Mouse (Mus musculus) stomach, embryonic 16.5 days (tissue): ENCODE results near the gene Trpv4. TPM values are rescaled to one million over a fixed set of nuclear protein-coding genes. Genes with fewer than 3 reads are reported as not detected.

Experiments used
- ATAC-seq: fragments of 200-750 bp; cut with Nextera tagmentation; 2 replicates; pipeline ENCODE4 v1.8.0; 2017; ENCODE audit warnings: moderate number of reproducible peaks, moderate TSS enrichment; ENCODE audit not compliant: insufficient read depth, low FRiP score
- H3K27ac ChIP-seq: fragments of 300-500 bp; sonication (generic); 2 replicates; pipeline ENCODE4 v1.5.1; 2014; ENCODE audit warnings: low read length
- H3K27me3 ChIP-seq: fragments of 300-500 bp; sonication (generic); 2 replicates; pipeline ENCODE4 v1.6.1; 2014; ENCODE audit warnings: low read length, control low read depth, mixed read lengths; ENCODE audit not compliant: control insufficient read depth, insufficient read depth
- H3K36me3 ChIP-seq: fragments of 300-500 bp; sonication (generic); 2 replicates; pipeline ENCODE4 v1.6.1; 2014; ENCODE audit warnings: low read length; ENCODE audit not compliant: control insufficient read depth, insufficient read depth
- H3K4me1 ChIP-seq: fragments of 300-500 bp; sonication (generic); 2 replicates; pipeline ENCODE4 v1.6.1; 2014; ENCODE audit warnings: low read length, control low read depth, mixed read lengths; ENCODE audit not compliant: control insufficient read depth, insufficient read depth
- H3K4me2 ChIP-seq: fragments of 300-500 bp; sonication (generic); 2 replicates; pipeline ENCODE4 v1.6.1; 2014; ENCODE audit warnings: low read depth, low read length, mixed read lengths
- H3K4me3 ChIP-seq: fragments of 300-500 bp; sonication (generic); replicated peaks from 2 replicates; pipeline ENCODE4 v1.5.1; 2014; ENCODE audit warnings: mild to moderate bottlenecking, low read length
- H3K9ac ChIP-seq: fragments of 300-500 bp; sonication (generic); 2 replicates; pipeline ENCODE4 v1.6.1; 2014; ENCODE audit warnings: low read length
- H3K9me3 ChIP-seq: fragments of 300-500 bp; sonication (generic); replicated peaks from 2 replicates; pipeline ENCODE4 v1.6.1; 2016; ENCODE audit warnings: low read length, control low read depth; ENCODE audit not compliant: control insufficient read depth
- WGBS: fragments of 180-500 bp; shearing (Covaris S2); extraction: QIAGEN DNeasy Blood & Tissue Kit; methylation state at CpG from one replicate; pipeline ENCODE4 v1.1.7; 2014; 5-methylcytosine and 5-hydroxymethylcytosine counted together
- polyA plus RNA-seq: library from polyadenylated mRNA; unstranded; fragments of >200 nt; fragmentation: Nextera tagmentation; extraction: Ambion mirVana; gene quantifications from 2 replicates; pipeline ENCODE4 v1.2.1, GENCODE M21; 2015

Trpv4 gene
- polyA plus RNA-seq, 1 experiment from 2014 or later, result 2.8 TPM

GRCm38 (mm10) chr5:114644918-114645317 is 13.3 kb downstream of the Trpv4 start:
- Histone ChIP-seq H3K36me3 (no peaks in the 10 kb centered on the region), H3K27me3 (peaks cover 3% of the 10 kb centered on the region; the same call in 1 of the 2 replicates), H3K4me2 (no peak overlapping the region), H3K4me1 (peaks cover 10% of the 10 kb centered on the region), H3K9me3 (no peaks in the 10 kb centered on the region), H3K27ac (no peak overlapping the region), H3K4me3 (no peak overlapping the region), H3K9ac (no peak overlapping the region; the same call in 1 of the 2 replicates)
- 21% methylated on average over 6 of the region's 6 CpGs for WGBS
- no peak for ATAC-seq

GRCm38 (mm10) chr5:114640809-114641208 is 17.4 kb downstream of the Trpv4 start:
- Histone ChIP-seq H3K4me1 (peaks cover 5% of the 10 kb centered on the region; the same call in 1 of the 2 replicates), H3K4me2 (no peak overlapping the region), H3K9me3 (no peaks in the 10 kb centered on the region), H3K27ac (no peak overlapping the region), H3K4me3 (no peak overlapping the region), H3K9ac (no peak overlapping the region), H3K36me3 (no peaks in the 10 kb centered on the region), H3K27me3 (peaks cover 6% of the 10 kb centered on the region; the same call in 1 of the 2 replicates)
- no peak for ATAC-seq
- WGBS, result 80% methylated on average over 10 of the region's 10 CpGs

GRCm38 (mm10) chr5:114639645-114639957 is 18.6 kb downstream of the Trpv4 start:
- Histone ChIP-seq H3K27ac (no peak overlapping the region), H3K4me2 (peak overlapping the region; percentile 42), H3K9ac (no peak overlapping the region), H3K36me3 (no peaks in the 10 kb centered on the region), H3K4me1 (peaks cover 5% of the 10 kb centered on the region; the same call in 1 of the 2 replicates), H3K27me3 (peaks cover 6% of the 10 kb centered on the region; the same call in 1 of the 2 replicates), H3K4me3 (no peak overlapping the region; the same call in 1 of the 2 replicates), H3K9me3 (no peaks in the 10 kb centered on the region)
- 16% methylated on average over 7 of the region's 7 CpGs for WGBS
- ATAC-seq, result no peak

GRCm38 (mm10) chr5:114638769-114639644 is 19.2 kb downstream of the Trpv4 start:
- no peak overlapping the region; the same call in 1 of the 2 replicates for H3K4me3 ChIP-seq
- H3K4me2 ChIP-seq, result peak overlapping the region; percentile 42
- no peaks in the 10 kb centered on the region for H3K36me3 ChIP-seq
- no peak overlapping the region for H3K27ac ChIP-seq
- peak; percentile 88; the same call in 1 of the 2 replicates for ATAC-seq
- peak overlapping the region; percentile 40; the same call in 1 of the 2 replicates for H3K9ac ChIP-seq
- no peaks in the 10 kb centered on the region for H3K9me3 ChIP-seq
- H3K27me3 ChIP-seq, result peaks cover 6% of the 10 kb centered on the region; the same call in 1 of the 2 replicates
- 17% methylated on average over 22 of the region's 22 CpGs for WGBS
- H3K4me1 ChIP-seq, result peaks cover 5% of the 10 kb centered on the region; the same call in 1 of the 2 replicates

- H3K36me3 ChIP-seq, result no peaks in the 10 kb centered on the region
Measured at GRCm38 (mm10) chr5:114636091-114636490, 22.1 kb downstream of the Trpv4 start.

GRCm38 (mm10) chr5:114631336-114631735 is 26.9 kb downstream of the Trpv4 start:
- no peak overlapping the region for H3K27ac ChIP-seq
- H3K9me3 ChIP-seq, result no peaks in the 10 kb centered on the region
- 53% methylated on average over 2 of the region's 2 CpGs for WGBS
- no peak overlapping the region for H3K4me3 ChIP-seq
- no peak overlapping the region for H3K4me2 ChIP-seq
- H3K9ac ChIP-seq, result no peak overlapping the region
- no peak for ATAC-seq
- no peaks in the 10 kb centered on the region for H3K4me1 ChIP-seq
- H3K36me3 ChIP-seq, result no peaks in the 10 kb centered on the region
- H3K27me3 ChIP-seq, result no peaks in the 10 kb centered on the region

More at GRCm38 (mm10) chr5:114636091-114636490, 22.1 kb downstream of the Trpv4 start:
- Histone ChIP-seq H3K4me3 (no peak overlapping the region), H3K4me2 (no peak overlapping the region), H3K4me1 (peaks cover 5% of the 10 kb centered on the region; the same call in 1 of the 2 replicates), H3K27ac (no peak overlapping the region), H3K9ac (no peak overlapping the region), H3K27me3 (peaks cover 6% of the 10 kb centered on the region; the same call in 1 of the 2 replicates), H3K9me3 (no peaks in the 10 kb centered on the region)
- WGBS, result 79% methylated on average over 25 of the region's 25 CpGs
- no peak for ATAC-seq

- Histone ChIP-seq H3K36me3 (no peaks in the 10 kb centered on the region), H3K4me2 (no peak overlapping the region), H3K4me3 (no peak overlapping the region), H3K9ac (no peak overlapping the region), H3K4me1 (no peaks in the 10 kb centered on the region), H3K27ac (no peak overlapping the region), H3K9me3 (no peaks in the 10 kb centered on the region), H3K27me3 (no peaks in the 10 kb centered on the region)
- 16% methylated on average over 3 of the region's 3 CpGs for WGBS
- ATAC-seq, result no peak
Measured at GRCm38 (mm10) chr5:114625590-114625989, 32.6 kb downstream of the Trpv4 start.

- no peak overlapping the region for H3K27ac ChIP-seq
- no peaks in the 10 kb centered on the region for H3K9me3 ChIP-seq
- no peak overlapping the region for H3K4me2 ChIP-seq
- no peak overlapping the region for H3K9ac ChIP-seq
- no peak overlapping the region for H3K4me3 ChIP-seq
- no peak for ATAC-seq
- H3K27me3 ChIP-seq, result no peaks in the 10 kb centered on the region
- no peaks in the 10 kb centered on the region for H3K36me3 ChIP-seq
- H3K4me1 ChIP-seq, result no peaks in the 10 kb centered on the region
- 46% methylated on average over 6 of the region's 6 CpGs for WGBS
Measured at GRCm38 (mm10) chr5:114620305-114620704, 37.9 kb downstream of the Trpv4 start.

- Histone ChIP-seq H3K4me3 (no peak overlapping the region), H3K9me3 (no peaks in the 10 kb centered on the region), H3K36me3 (no peaks in the 10 kb centered on the region), H3K4me1 (no peaks in the 10 kb centered on the region), H3K27ac (no peak overlapping the region), H3K27me3 (no peaks in the 10 kb centered on the region), H3K4me2 (no peak overlapping the region), H3K9ac (no peak overlapping the region)
- ATAC-seq, result no peak
- 23% methylated on average over 8 of the region's 8 CpGs for WGBS
Measured at GRCm38 (mm10) chr5:114618851-114619250, 39.4 kb downstream of the Trpv4 start.
